Mouse (Mus musculus) CH12.LX (cell line): ENCODE measurements at regions not wholly inside any gene's neighbourhood (a gene's known extent, or its start where the extent isn't known, plus 50 kb on each side); places are given as distances from the start of the nearest gene placed in this dataset.

Source experiments
- DNase-seq: peaks from one replicate; pipeline ENCODE4 v3.0.0-alpha.2; 2013; ENCODE audit errors: extremely low read depth
- H3K27ac ChIP-seq: 2 replicates; pipeline ENCODE4 v1.5.1; 2012; ENCODE audit warnings: low read depth, mild to moderate bottlenecking, control low read depth, moderate library complexity; ENCODE audit not compliant: insufficient read depth
- H3K27me3 ChIP-seq: replicated peaks from 2 replicates; pipeline ENCODE3; 2012; ENCODE audit warnings: inconsistent platforms
- H3K36me3 ChIP-seq, 2 experiments: replicated peaks in 1 of 2; 2 replicates each; pipeline versions ENCODE3 to v1.6.1; 2012; ENCODE audit warnings: inconsistent platforms in 1 of 2, low read length in 1 of 2, mild to moderate bottlenecking in 1 of 2, mixed read lengths in 1 of 2, moderate library complexity in 1 of 2; ENCODE audit not compliant: control insufficient read depth in 1 of 2, insufficient read depth in 1 of 2
- H3K4me1 ChIP-seq, 2 experiments: 2 replicates each; pipeline ENCODE4 v1.6.1; 2012; ENCODE audit warnings: inconsistent platforms in 1 of 2, moderate library complexity in 1 of 2; ENCODE audit not compliant: insufficient read depth in 2 of 2, control insufficient read depth in 1 of 2
- H3K4me2 ChIP-seq: 2 replicates; pipeline ENCODE4 v1.6.1; 2012; ENCODE audit warnings: low read depth, mild to moderate bottlenecking, control low read depth; ENCODE audit not compliant: poor library complexity, insufficient read depth, severe bottlenecking
- H3K4me3 ChIP-seq, 3 experiments: fragments of 150-350 bp in 1 of 3; sonication (generic) in 1 of 3; replicated peaks in 1 of 3; 2 replicates each; pipeline versions ENCODE3 to v1.5.1; 2011 to 2012; ENCODE audit warnings: low read depth in 2 of 3, low read length in 2 of 3, mild to moderate bottlenecking in 2 of 3, moderate library complexity in 2 of 3, control low read depth in 1 of 3, improper control_type of control experiment in 1 of 3, inconsistent platforms in 1 of 3, mixed read lengths in 1 of 3; ENCODE audit not compliant: poor library complexity in 1 of 3
- H3K79me2 ChIP-seq: replicated peaks from 2 replicates; pipeline ENCODE4 v1.6.1; 2012; ENCODE audit warnings: mild to moderate bottlenecking, moderate library complexity; ENCODE audit not compliant: control insufficient read depth, poor library complexity, insufficient read depth, severe bottlenecking; ENCODE audit errors: extremely low read depth
- H3K9ac ChIP-seq: 2 replicates; pipeline ENCODE4 v1.6.1; 2012; ENCODE audit warnings: low read depth, mild to moderate bottlenecking, control low read depth, moderate library complexity; ENCODE audit not compliant: insufficient read depth
- H3K9me3 ChIP-seq: replicated peaks from 2 replicates; pipeline ENCODE3; 2012; ENCODE audit warnings: low read length, inconsistent platforms, mixed read lengths
- BHLHE40 ChIP-seq: IDR thresholded peaks from 2 replicates; pipeline ENCODE4 v1.6.1; 2011; ENCODE audit warnings: mild to moderate bottlenecking, low read depth, low read length, improper control_type of control experiment
- CHD2 ChIP-seq: IDR thresholded peaks from 2 replicates; pipeline ENCODE4 v1.6.1; 2011; ENCODE audit warnings: low read length, improper control_type of control experiment
- CTCF ChIP-seq, 2 experiments: IDR thresholded peaks in 1 of 2; conservative IDR thresholded peaks in 1 of 2; 2 replicates each; pipeline ENCODE4 v1.5.1; 2011 to 2012; ENCODE audit warnings: low read depth in 2 of 2, low read length in 2 of 2, improper control_type of control experiment in 1 of 2, inconsistent platforms in 1 of 2, mild to moderate bottlenecking in 1 of 2, moderate library complexity in 1 of 2
- EP300 ChIP-seq: IDR thresholded peaks from 2 replicates; pipeline ENCODE4 v1.6.1; 2011; ENCODE audit warnings: low read length, improper control_type of control experiment
- ETS1 ChIP-seq: conservative IDR thresholded peaks from 2 replicates; pipeline ENCODE4 v1.6.1; 2012; ENCODE audit warnings: low read depth, mild to moderate bottlenecking, inconsistent platforms, low read length, improper control_type of control experiment, moderate library complexity
- GABPA ChIP-seq: IDR thresholded peaks from 2 replicates; pipeline ENCODE4 v1.6.1; 2012; ENCODE audit warnings: low read depth, low read length, improper control_type of control experiment, inconsistent platforms; ENCODE audit not compliant: insufficient replicate concordance
- IRF4 ChIP-seq: IDR thresholded peaks from 2 replicates; pipeline ENCODE4 v1.6.1; 2014; ENCODE audit warnings: low read depth, mild to moderate bottlenecking, inconsistent platforms, low read length, improper control_type of control experiment
- JUN ChIP-seq: IDR thresholded peaks from 2 replicates; pipeline ENCODE4 v1.6.1; 2011; ENCODE audit warnings: low read depth, mild to moderate bottlenecking, low read length, improper control_type of control experiment, moderate library complexity; ENCODE audit not compliant: insufficient read depth
- JUND ChIP-seq: conservative IDR thresholded peaks from 2 replicates; pipeline ENCODE4 v1.6.1; 2011; ENCODE audit warnings: low read depth, low read length, improper control_type of control experiment
- MAX ChIP-seq: IDR thresholded peaks from 2 replicates; pipeline ENCODE4 v1.6.1; 2011; ENCODE audit warnings: low read length, improper control_type of control experiment
- MXI1 ChIP-seq: IDR thresholded peaks from 2 replicates; pipeline ENCODE4 v1.6.1; 2011; ENCODE audit warnings: mild to moderate bottlenecking, low read depth, low read length, improper control_type of control experiment
- NRF1 ChIP-seq: IDR thresholded peaks from 2 replicates; pipeline ENCODE4 v1.6.1; 2014; ENCODE audit warnings: low read depth, mild to moderate bottlenecking, inconsistent platforms, low read length, improper control_type of control experiment, moderate library complexity
- PAX5 ChIP-seq: IDR thresholded peaks from 2 replicates; pipeline ENCODE4 v1.6.1; 2012; ENCODE audit warnings: low read length, inconsistent platforms, mixed read lengths
- POLR2AphosphoS2 ChIP-seq: IDR thresholded peaks from 2 replicates; pipeline ENCODE4 v1.6.1; 2011; ENCODE audit warnings: low read depth, low read length, improper control_type of control experiment
- RAD21 ChIP-seq: IDR thresholded peaks from 2 replicates; pipeline ENCODE4 v1.6.1; 2011; ENCODE audit warnings: low read depth, mild to moderate bottlenecking, low read length, improper control_type of control experiment, moderate library complexity
- SMC3 ChIP-seq: IDR thresholded peaks from 2 replicates; pipeline ENCODE4 v1.6.1; 2011; ENCODE audit warnings: low read depth, low read length, improper control_type of control experiment
- TBP ChIP-seq: conservative IDR thresholded peaks from 2 replicates; pipeline ENCODE4 v1.6.1; 2011; ENCODE audit warnings: low read depth, low read length, improper control_type of control experiment
- TCF12 ChIP-seq: IDR thresholded peaks from 2 replicates; pipeline ENCODE4 v1.6.1; 2014; ENCODE audit warnings: low read depth, mild to moderate bottlenecking, inconsistent platforms, low read length, improper control_type of control experiment
- USF1 ChIP-seq: IDR thresholded peaks from 2 replicates; pipeline ENCODE4 v1.6.1; 2014; ENCODE audit warnings: low read depth, mild to moderate bottlenecking, inconsistent platforms, low read length, improper control_type of control experiment
- USF2 ChIP-seq: conservative IDR thresholded peaks from 2 replicates; pipeline ENCODE4 v1.6.1; 2011; ENCODE audit warnings: low read depth, low read length, improper control_type of control experiment
- ZC3H11A ChIP-seq: IDR thresholded peaks from 2 replicates; pipeline ENCODE4 v1.6.1; 2012; ENCODE audit warnings: low read depth, mild to moderate bottlenecking, inconsistent platforms, low read length, improper control_type of control experiment
- ZNF384 ChIP-seq: IDR thresholded peaks from 2 replicates; pipeline ENCODE4 v1.6.1; 2012; ENCODE audit warnings: low read depth, low read length, improper control_type of control experiment, inconsistent platforms
- dilution Hi-C: fragments of 300-500 bp; cut with MboI; formaldehyde crosslinking; loops from 2 replicates; pipeline ENCODE4 v1.14.3; 2020; ENCODE audit warnings: low sequenced_read_pairs; ENCODE audit not compliant: extremely low pct_unique_long_range_greater_than_20kb, extremely low pct_ligation_motif_present
- in situ Hi-C: fragments of 300-500 bp; cut with MboI; formaldehyde crosslinking; loops from 3 replicates; pipeline ENCODE4 v1.14.3; 2019; ENCODE audit warnings: low sequenced_read_pairs, low pct_ligation_motif_present, low pct_unique_long_range_greater_than_20kb, mixed read lengths

DNA sequence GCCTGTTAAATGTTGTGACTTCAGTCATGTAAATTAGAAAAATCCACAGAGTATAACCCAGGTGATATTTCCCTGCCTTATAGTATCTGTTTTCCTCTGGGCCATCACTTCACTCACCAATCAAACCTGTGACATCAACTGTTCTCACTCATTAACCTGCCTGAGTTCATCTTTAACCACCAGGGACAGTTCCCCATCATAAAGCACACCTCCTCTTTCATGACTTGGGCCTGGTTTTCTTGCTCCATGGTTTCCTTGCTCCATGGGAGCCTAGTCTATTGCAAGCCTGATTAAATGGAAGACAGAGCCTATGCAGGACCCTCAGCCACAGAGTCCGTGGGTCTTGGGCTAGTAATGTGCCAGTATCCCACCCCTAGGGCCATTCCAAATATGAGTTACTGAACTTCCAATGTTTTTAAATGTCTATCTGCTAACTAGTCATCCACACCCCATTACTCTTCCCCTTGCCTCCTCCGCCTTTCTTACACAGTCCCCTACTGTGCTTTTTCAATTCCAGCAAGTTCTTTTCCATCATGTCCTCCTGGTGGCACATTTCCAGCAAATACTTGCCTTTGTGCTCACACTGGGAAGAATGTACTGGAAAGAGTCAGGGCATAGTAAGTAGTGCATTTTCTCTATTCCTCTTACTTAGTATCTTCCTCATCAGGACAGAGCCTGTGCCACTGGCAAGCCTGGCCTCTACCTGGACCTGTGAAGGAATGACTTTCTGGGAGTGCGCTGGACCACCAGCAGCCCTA is 69.4 kb upstream of the Foxa2 start:
- Histone ChIP-seq H3K36me3 (no peaks in the 10 kb centered on the region), H3K27ac (no peak overlapping the region), H3K4me3 (no peak overlapping the region), H3K4me1 (no peaks in the 10 kb centered on the region), H3K79me2 (no peaks in the 10 kb centered on the region), H3K9me3 (no peaks in the 10 kb centered on the region), H3K4me2 (no peak overlapping the region), H3K27me3 (peaks cover 45% of the 10 kb centered on the region), H3K9ac (no peak overlapping the region)
- TF ChIP-seq ZNF384: no peak
- TF ChIP-seq PAX5: no peak
- no peak for TF ChIP-seq MAX
- no peak for TF ChIP-seq CHD2
- TF ChIP-seq ZC3H11A: no peak
- TF ChIP-seq POLR2AphosphoS2: no peak
- no peak for TF ChIP-seq TBP
- no peak for TF ChIP-seq EP300
- DNase-seq: no peak
- dilution Hi-C loops (no loop called here), in situ Hi-C loops (no loop called here)

- Histone ChIP-seq H3K27ac (no peak overlapping the region), H3K4me1 (peaks cover 0 to under 1% of the 10 kb centered on the region in 2 experiments; a peak in 1 of 4 replicates), H3K4me3 (no peak overlapping the region), H3K4me2 (no peak overlapping the region), H3K79me2 (no peaks in the 10 kb centered on the region), H3K9ac (no peak overlapping the region), H3K36me3 (no peaks in the 10 kb centered on the region), H3K9me3 (no peaks in the 10 kb centered on the region), H3K27me3 (peaks cover 53% of the 10 kb centered on the region)
- in situ Hi-C loops (no loop called here), dilution Hi-C loops (no loop called here)
- no peak for DNase-seq
- TF ChIP-seq SMC3 (no peak), CTCF (conservative IDR thresholded peaks at IDR 0.05 in 1 of 2, IDR thresholded peaks at IDR 0.05 in 1 of 2; ENCODE audit: low read depth in 2 of 2, low read length in 2 of 2) (peak in 1 of 2 experiments; percentile 10; a peak in 1 of 4 replicates)
Measured at GRCm38 (mm10) chr2:148117420-148117819, 70.7 kb upstream of the Foxa2 start.

DNA sequence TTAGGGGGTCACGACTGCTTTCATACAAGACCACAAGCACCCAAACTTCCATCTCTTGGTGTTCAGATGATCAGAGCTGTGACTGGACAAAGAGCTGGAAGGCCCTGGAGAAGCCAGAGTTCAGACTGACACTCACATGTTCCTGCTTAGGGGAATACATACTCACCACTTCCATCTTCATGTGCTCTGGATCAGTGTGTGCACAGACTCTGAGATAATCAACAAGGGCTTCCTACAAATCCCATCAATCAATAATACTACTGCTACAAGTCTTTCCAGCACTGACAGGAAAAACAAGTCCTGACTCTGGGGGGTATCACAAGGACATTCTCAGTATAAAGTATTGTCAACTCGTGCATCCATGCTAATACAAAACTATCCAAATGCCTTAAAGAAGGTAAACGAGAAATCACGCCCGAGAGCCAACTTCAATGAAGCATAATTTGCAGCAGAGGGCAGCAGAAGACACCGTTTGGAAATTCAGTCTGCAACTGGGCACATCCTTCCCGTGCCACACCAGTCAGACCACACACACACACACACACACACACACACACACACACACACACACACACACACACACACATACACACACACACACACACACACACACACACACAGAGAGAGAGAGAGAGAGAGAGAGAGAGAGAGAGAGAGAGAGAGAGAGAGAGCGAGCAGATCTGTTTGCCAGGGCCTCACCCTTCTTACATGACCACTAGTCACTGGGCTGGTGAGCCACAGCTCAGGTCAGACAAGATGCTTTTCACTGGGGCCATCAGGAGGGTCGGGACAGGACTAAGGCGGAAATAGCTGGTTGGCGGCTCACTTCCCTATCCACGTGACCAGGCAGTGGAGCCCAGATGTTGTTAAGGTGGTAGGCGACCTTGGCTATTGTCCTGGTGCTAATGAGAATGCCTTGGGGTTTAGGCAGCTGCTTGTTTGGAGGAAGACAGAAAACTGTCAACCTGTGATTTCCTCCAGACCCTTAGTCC is 75.4 kb upstream of the Foxa2 start:
- DNase-seq: peak; percentile 17
- peaks cover 0 to 3% of the 10 kb centered on the region in 2 experiments; a peak in 1 of 4 replicates for H3K4me1 ChIP-seq
- in situ Hi-C loops (no loop called here), dilution Hi-C loops (no loop called here)
- no peak overlapping the region for H3K4me3 ChIP-seq
- H3K79me2 ChIP-seq: no peaks in the 10 kb centered on the region
- H3K9me3 ChIP-seq: no peaks in the 10 kb centered on the region
- H3K36me3 ChIP-seq: no peaks in the 10 kb centered on the region
- peaks cover 57% of the 10 kb centered on the region for H3K27me3 ChIP-seq
- no peak overlapping the region for H3K27ac ChIP-seq
- no peak overlapping the region for H3K4me2 ChIP-seq
- no peak overlapping the region for H3K9ac ChIP-seq
- TF ChIP-seq TCF12 (no peak), IRF4 (no peak), POLR2AphosphoS2 (no peak), NRF1 (no peak), GABPA (no peak), USF1 (0 out of 2 replicates have a peak, but pooled peaks have one; percentile 7), RAD21 (peak; percentile 65), MXI1 (no peak), USF2 (no peak), PAX5 (no peak), CTCF (conservative IDR thresholded peaks at IDR 0.05 in 1 of 2, IDR thresholded peaks at IDR 0.05 in 1 of 2; ENCODE audit: low read depth in 2 of 2, low read length in 2 of 2) (peak in 1 of 2 experiments; percentile 66; a peak in 2 of 4 replicates), SMC3 (peak; percentile 49), JUN (no peak), ETS1 (no peak), JUND (no peak), BHLHE40 (no peak)
